Mouse (Mus musculus) hindlimb bud, embryonic 11.5 days (tissue): ENCODE measurements around the gene Bloc1s1.

Experiments used
- DNase-seq: peaks from one replicate; pipeline ENCODE4 v3.0.0-alpha.2; 2012; ENCODE audit warnings: low read depth, low spot score; ENCODE audit errors: extremely low spot score

Bloc1s1 gene

DNA sequence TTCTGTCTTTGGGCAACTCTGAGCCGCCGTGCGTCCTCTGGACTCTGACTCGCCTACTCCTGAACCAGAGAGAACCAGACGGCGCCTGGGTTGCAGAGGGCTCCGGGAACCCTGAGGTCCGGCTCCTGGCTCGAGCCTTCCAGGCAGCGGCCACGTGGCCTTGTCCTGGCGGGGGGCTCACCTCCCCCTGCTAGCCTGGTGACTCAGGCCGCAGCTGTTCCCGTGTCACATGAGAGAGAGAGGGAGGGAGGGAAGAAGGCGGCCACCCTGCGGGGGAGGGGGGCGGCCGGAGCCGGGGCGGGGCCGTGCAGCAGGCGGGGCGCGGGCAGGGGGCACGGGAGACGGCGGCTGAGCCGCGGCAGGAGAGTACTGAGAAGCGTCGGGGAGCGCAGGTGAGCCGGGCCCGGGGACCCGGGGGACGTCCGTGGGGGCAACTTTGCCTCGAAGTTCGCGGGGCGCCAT, 14.2 kb downstream of the Bloc1s1 start:
- no peak for DNase-seq

DNA sequence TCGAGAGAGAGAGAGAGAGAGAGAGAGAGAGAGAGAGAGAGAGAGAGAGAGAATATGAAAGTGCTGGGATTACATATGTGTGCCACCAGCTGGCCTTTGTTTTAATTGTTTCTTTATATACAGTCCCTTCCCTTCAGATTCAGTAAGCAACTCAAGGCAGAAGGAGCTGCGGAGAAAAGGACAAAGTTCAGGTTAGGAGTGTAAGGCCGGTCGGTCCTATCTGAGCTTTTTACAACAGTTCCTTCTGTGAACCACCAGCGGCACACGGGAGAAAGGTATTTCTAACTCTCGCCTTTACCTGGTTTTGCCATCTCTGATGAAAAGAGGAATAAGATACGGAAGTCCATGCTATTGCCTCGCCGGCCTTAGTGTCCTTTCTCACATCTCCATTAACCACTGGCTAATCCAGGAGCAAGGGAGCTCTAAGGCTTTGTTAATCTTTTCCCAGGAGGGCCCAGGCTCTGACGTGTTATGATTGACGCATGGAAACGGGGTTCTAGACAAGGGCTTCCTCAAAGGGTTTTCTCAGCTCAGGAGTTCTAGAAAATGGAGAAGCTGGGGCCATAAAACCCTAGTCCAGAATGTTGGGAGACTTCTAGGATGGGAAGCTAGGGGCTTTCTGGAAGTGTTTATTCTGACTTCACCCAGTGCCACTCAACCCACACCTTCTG, 14.9 kb downstream of the Bloc1s1 start:
- DNase-seq = no peak

DNA sequence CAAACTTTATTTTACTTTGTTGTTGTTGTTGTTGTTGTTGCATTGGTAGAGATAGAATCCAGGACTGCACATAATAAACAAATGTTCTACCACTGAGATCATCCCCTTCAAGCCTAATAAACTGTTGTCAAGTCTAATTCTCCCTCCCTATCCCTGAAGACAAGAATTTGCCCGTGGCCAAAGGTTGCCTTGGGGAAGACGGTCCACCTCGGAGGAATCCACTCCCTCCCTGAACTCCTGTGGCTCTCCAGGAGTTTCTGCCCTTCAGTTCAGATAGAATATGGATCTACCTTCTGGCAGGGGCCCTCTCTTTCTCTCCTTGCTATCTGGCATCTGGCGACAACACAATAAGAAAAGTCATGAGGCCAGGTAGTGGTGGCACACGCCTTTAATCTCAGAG, 19.0 kb downstream of the Bloc1s1 start:
- no peak for DNase-seq

DNA sequence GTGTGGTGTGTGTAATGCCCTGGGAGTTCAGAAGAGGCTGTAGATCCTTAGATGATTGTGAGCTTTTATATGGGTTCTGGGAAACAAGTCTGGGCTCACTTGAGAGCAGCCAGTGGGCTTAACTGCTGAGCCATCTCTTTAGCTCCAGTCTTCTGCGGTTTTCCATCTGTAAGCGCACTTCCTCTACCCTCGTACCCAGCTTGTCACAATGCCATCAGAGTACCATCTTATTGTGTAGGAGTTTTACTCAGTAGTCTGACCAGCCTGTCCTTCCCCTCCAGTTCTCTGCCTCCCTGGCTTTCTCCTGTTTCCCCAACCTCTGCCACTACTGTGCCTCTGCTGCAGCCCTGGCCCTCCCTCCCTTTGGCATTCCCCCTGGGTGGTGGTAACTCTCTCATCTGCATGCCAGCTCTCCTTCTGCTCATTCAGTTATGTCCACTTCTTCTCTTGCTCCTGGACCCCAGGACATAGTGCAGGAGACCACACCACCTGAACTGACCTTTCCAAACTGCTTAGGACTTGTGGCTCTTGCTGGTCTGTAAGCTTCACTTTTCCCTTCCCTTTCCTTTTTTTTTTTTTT, 21.3 kb downstream of the Bloc1s1 start:
- no peak for DNase-seq

- no peak for DNase-seq
Measured at GRCm38 (mm10) chr10:128901409-128901808, 22.4 kb downstream of the Bloc1s1 start.

GRCm38 (mm10) chr10:128900698-128901097, 23.1 kb downstream of the Bloc1s1 start, which contains the start of gene Cd63:
Gene Cd63, plus strand, starts transcription at chr10:128900989.
- DNase-seq = no peak

DNA sequence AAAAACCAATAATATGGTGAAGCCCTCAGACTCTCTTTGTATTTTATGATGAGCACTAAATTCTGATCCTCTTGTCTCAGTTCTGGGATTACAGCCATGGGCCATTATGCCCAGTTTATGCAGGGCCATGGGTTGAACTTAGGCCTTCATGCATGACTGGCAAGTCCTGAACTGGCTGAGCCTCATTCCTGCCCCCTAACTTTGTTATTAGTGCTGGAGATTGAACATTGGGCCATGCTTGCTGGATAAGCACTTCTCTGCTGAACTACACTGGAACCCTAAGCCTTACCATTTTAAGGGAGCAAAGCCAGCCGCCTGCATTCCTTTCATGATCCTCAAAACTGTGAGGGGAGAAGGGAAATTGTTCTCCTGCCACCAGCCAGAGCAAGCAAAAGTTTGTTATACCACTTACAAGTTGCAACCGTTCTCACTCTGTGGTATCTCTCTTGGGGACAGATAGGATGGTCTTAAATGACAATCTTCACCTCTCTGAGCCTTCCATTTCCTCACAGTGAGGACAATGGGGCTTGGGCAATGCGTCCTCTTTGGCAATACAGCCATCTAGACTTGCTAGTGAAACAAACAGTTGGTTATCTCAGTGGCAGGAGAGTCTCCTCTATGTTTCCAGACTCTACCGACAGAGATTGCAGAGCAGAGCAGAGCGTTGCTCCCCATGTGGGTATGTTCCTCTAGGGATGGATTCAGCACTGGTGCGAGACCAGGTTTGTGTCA, 23.9 kb downstream of the Bloc1s1 start:
- no peak for DNase-seq

DNA sequence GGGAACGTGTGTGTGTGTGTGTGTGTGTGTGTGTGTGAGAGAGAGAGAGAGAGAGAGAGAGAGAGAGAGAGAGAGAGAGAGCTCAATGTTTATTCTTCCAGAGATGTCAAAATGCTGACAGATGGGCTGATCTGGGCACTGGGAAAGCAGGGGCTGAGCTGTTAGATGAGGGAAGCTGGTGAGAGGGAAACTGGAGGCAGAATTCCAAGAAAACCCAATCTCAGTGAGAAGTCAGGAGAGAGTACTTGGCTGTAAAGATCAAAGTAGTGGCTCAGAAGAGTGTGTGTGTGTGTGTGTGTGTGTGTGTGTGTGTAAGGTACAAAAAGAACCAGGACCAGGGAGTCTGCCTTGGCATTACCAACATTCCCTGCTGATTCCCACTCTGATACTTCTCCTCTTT, 26.3 kb downstream of the Bloc1s1 start:
- no peak for DNase-seq

- no peak for DNase-seq
Measured at GRCm38 (mm10) chr10:128896807-128897206, 27.0 kb downstream of the Bloc1s1 start.

- no peak for DNase-seq
Measured at GRCm38 (mm10) chr10:128895952-128896693, 27.7 kb downstream of the Bloc1s1 start.

- peak; percentile 98 for DNase-seq
Measured at GRCm38 (mm10) chr10:128895437-128895836, 28.4 kb downstream of the Bloc1s1 start.

- DNase-seq = no peak
Measured at GRCm38 (mm10) chr10:128892246-128892645, 31.6 kb downstream of the Bloc1s1 start.

- no peak for DNase-seq
Measured at GRCm38 (mm10) chr10:128891296-128892094, 32.3 kb downstream of the Bloc1s1 start, which contains the start of gene Gdf11. Gene Gdf11, minus strand, starts transcription at chr10:128891718.

- DNase-seq = no peak
Measured at GRCm38 (mm10) chr10:128890383-128891295, 33.2 kb downstream of the Bloc1s1 start.

DNA sequence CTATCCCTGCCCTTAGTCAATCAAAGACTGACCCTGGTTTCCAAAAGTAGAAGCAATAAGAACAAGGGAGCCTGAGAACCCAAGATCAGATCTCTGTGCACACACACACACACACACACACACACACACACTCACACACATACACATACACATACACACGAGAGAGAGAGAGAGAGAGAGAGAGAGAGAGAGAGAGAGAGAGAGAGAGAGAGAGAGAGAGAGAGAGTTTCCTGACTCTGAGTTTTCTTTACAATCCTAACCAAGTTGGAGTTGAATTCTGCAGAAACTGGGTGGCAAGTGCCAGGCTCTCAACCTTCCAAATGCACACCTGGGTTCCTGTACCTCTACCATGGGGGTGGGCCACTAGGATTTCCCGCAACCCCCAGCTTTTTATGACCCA, 34.0 kb downstream of the Bloc1s1 start:
- no peak for DNase-seq

DNA sequence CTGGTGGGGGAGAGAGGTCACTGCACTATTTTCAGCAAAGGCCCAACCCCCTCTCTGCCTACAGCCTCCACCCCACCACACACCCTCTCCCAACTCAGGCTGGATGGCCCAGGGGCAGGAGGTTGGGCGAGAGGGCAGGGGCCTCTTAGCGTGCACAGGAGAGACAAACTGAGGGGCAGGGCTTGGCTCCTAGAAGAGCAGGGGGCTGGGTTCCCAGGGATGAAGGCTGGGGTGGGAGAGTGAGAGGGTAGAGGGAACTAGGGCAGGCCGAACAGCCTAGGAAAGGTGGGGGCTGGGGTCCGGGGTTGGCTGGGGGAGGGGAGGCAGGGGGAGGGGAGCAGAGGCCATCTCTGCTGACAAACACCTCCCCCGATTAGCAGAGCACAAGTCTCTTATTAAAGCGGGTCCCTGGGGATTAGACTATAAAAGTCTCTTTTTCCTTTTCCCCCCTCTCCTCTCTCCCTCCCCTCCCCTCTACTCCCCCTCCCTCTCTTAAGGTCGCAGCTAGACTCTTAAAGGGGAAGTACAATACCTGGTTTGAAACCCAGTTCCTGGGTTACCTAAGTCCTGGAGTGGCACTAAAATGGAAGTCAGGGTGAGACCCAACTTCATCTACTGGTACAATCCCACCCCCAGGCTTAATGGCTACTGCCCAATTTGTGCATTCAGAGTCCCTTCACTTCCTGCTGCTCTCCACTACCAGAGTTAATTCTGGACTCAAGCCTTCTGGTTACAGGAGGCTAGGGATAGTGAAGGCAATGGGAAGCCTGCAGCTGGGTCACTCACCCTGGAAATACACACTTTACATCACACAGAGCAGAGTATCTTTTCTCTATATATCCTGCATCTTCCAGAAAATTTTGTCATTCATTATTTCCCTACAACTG, 34.7 kb downstream of the Bloc1s1 start:
- DNase-seq = peak; percentile 84

DNA sequence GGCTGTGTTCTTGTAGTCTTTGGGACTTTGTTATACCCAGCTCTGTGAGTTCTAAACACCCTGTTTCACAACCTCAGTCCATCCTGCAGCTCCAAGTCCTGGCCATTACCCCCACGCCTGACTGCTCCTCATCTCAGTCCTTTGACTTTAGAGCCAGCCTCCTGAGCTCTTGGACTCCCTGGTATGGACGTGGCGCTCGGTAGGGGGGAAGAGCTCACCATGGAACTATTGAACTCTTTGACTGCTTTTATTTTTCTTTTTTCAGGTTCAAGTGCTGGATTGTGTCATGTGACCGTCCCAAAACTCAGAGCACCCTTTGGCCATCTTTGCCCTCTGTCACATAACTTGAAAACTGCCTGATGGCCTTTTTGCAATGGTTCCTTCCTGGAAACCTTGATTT, 41.8 kb downstream of the Bloc1s1 start:
- DNase-seq = no peak

GRCm38 (mm10) chr10:128878811-128879210, 45.0 kb downstream of the Bloc1s1 start:
- DNase-seq = no peak
